Mouse (Mus musculus) cerebellum, postnatal 14 days (tissue): ENCODE measurements at regions not wholly inside any gene's neighbourhood (a gene's known extent, or its start where the extent isn't known, plus 50 kb on each side); places are given as distances from the start of the nearest gene placed in this dataset.
"Not testable (repeated sequence)": the region's sequence is repeated elsewhere in the genome, so short reads cannot be mapped to it uniquely, and the experiment has no call there.

Experiments used
- DNase-seq, 2 experiments: peaks; one replicate each; pipeline ENCODE4 v3.0.0; 2021; ENCODE audit warnings: mixed read lengths in 2 of 2

DNA sequence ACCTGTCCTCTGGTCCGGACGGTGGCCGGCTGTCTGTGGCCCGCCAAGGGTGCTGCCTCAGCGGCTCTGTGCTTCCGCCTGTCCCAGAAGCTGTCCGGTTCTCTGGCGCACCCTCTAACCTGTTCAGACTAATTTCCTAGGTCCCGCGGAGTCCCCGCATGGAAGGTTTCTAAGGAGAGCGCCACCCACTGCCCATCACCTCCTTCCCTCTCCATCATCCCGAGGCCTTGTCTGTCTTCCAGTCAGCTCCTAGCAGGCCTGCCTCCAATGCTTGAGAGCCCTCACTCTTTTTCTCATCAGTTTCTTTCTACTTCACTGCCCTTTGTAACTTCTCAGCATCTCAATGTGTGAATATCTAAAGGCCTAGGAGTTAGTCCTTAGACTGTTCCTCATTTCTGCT is 86.4 kb upstream of the Zfp746 start:
- not testable (repeated sequence) for DNase-seq

DNA sequence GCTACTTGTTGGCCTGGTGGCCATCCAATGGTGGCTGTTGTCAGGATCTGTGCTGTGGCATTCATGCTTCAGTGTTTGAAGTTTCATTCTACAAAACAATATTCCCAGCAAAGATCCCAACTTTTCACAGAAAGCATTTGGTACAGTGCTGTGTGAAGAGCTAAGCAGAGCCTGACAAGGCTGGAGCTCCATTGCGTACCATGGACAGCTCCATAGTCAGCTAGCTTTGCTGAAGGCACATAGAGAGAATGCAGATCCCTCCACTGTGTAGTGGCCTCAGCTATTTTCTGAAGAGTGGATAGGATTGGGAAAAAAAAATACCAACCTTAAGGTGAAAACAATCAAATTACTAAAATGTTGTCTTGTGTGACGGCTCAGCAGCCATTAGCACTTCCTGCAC is 50.5 kb upstream of the Zfp746 start:
- no peak for DNase-seq
